Mouse (Mus musculus): ENCODE measurements around the gene Cgref1. TPM values are rescaled to one million over a fixed set of nuclear protein-coding genes. Genes with fewer than 3 reads are reported as not detected.

Cgref1 gene
- polyA plus RNA-seq, 1 experiment from 2014 or later, result 14.2 TPM

- 0% methylated on average over 56 of the region's 56 CpGs for WGBS
These were observed 14.6 kb upstream of the Cgref1 start, which contains the start of gene Preb for GRCm38 (mm10) chr5:30959966-30960501. Preb (minus strand) TSS chr5:30960361.

GRCm38 (mm10) chr5:30959198-30959854 is 13.9 kb upstream of the Cgref1 start:
- peaks cover 32% of the 10 kb centered on the region for H3K36me3 ChIP-seq
- H3K27ac ChIP-seq, result peak overlapping the region; percentile 86
- H3K4me1 ChIP-seq, result peaks cover 22% of the 10 kb centered on the region
- H3K4me2 ChIP-seq (replicated peaks), result peak overlapping the region; percentile 71
- no peaks in the 10 kb centered on the region; the same call in 1 of the 2 replicates for H3K27me3 ChIP-seq
- no peaks in the 10 kb centered on the region for H3K9me3 ChIP-seq (replicated peaks)
- no peak for ATAC-seq (ENCODE audit: low FRiP score)
- 40% methylated on average over 19 of the region's 19 CpGs for WGBS
- peak overlapping the region; percentile 89 for H3K9ac ChIP-seq
- peak overlapping the region; percentile 85 for H3K4me3 ChIP-seq

More at GRCm38 (mm10) chr5:30959966-30960501, 14.6 kb upstream of the Cgref1 start, which contains the start of gene Preb:
- Histone ChIP-seq H3K27me3 (no peaks in the 10 kb centered on the region; the same call in 1 of the 2 replicates), H3K9ac (peak within 1 kb of the TSS; percentile 89), H3K9me3 (replicated peaks) (no peaks in the 10 kb centered on the region), H3K36me3 (peaks cover 25% of the 10 kb centered on the region), H3K4me2 (replicated peaks) (peak within 1 kb of the TSS; percentile 71), H3K4me1 (peaks cover 22% of the 10 kb centered on the region), H3K27ac (peak within 1 kb of the TSS; percentile 86), H3K4me3 (peak within 1 kb of the TSS; percentile 85)
- peak; percentile 93 for ATAC-seq (ENCODE audit: low FRiP score)

- Histone ChIP-seq H3K4me3 (no peak overlapping the region), H3K36me3 (peaks cover 47% of the 10 kb centered on the region), H3K4me2 (replicated peaks) (no peak overlapping the region), H3K9me3 (replicated peaks) (no peaks in the 10 kb centered on the region), H3K27ac (no peak overlapping the region), H3K27me3 (no peaks in the 10 kb centered on the region; the same call in 1 of the 2 replicates), H3K4me1 (peaks cover 22% of the 10 kb centered on the region), H3K9ac (no peak overlapping the region)
- 95% methylated on average over 6 of the region's 6 CpGs for WGBS
- ATAC-seq (ENCODE audit: low FRiP score), result no peak
These were observed 12.5 kb upstream of the Cgref1 start for GRCm38 (mm10) chr5:30957891-30958290.

- Histone ChIP-seq H3K36me3 (peaks cover 55% of the 10 kb centered on the region), H3K27me3 (no peaks in the 10 kb centered on the region), H3K9me3 (replicated peaks) (no peaks in the 10 kb centered on the region), H3K4me1 (peaks cover 22% of the 10 kb centered on the region), H3K9ac (no peak overlapping the region), H3K27ac (no peak overlapping the region), H3K4me3 (no peak overlapping the region), H3K4me2 (replicated peaks) (no peak overlapping the region)
- WGBS, result 98% methylated on average over 6 of the region's 6 CpGs
- no peak for ATAC-seq (ENCODE audit: low FRiP score)
These were observed 10.4 kb upstream of the Cgref1 start for GRCm38 (mm10) chr5:30955751-30956150.

- H3K4me3 ChIP-seq, result no peak overlapping the region
- H3K27ac ChIP-seq, result no peak overlapping the region
- no peaks in the 10 kb centered on the region for H3K27me3 ChIP-seq
- peaks cover 30% of the 10 kb centered on the region for H3K4me1 ChIP-seq
- no peaks in the 10 kb centered on the region for H3K9me3 ChIP-seq (replicated peaks)
- no peak overlapping the region for H3K4me2 ChIP-seq (replicated peaks)
- ATAC-seq (ENCODE audit: low FRiP score), result no peak
- 95% methylated on average over 9 of the region's 9 CpGs for WGBS
- no peak overlapping the region for H3K9ac ChIP-seq
- H3K36me3 ChIP-seq, result peaks cover 55% of the 10 kb centered on the region
These were observed 9.2 kb upstream of the Cgref1 start for GRCm38 (mm10) chr5:30954556-30954955.

- Histone ChIP-seq H3K4me3 (no peak overlapping the region), H3K9me3 (replicated peaks) (no peaks in the 10 kb centered on the region), H3K27me3 (no peaks in the 10 kb centered on the region), H3K9ac (no peak overlapping the region), H3K36me3 (peaks cover 55% of the 10 kb centered on the region), H3K4me1 (peaks cover 31% of the 10 kb centered on the region), H3K4me2 (replicated peaks) (no peak overlapping the region), H3K27ac (no peak overlapping the region)
- WGBS, result 97% methylated on average over 6 of the region's 6 CpGs
- no peak for ATAC-seq (ENCODE audit: low FRiP score)
These were observed 8.7 kb upstream of the Cgref1 start for GRCm38 (mm10) chr5:30954065-30954464.

GRCm38 (mm10) chr5:30952551-30952950 is 7.2 kb upstream of the Cgref1 start:
- H3K9me3 ChIP-seq (replicated peaks), result no peaks in the 10 kb centered on the region
- H3K4me1 ChIP-seq, result peaks cover 17% of the 10 kb centered on the region
- no peak overlapping the region for H3K27ac ChIP-seq
- no peak overlapping the region for H3K4me2 ChIP-seq (replicated peaks)
- peaks cover 45% of the 10 kb centered on the region for H3K36me3 ChIP-seq
- 89% methylated on average over 5 of the region's 5 CpGs for WGBS
- no peak overlapping the region for H3K9ac ChIP-seq
- H3K4me3 ChIP-seq, result no peak overlapping the region
- no peak for ATAC-seq (ENCODE audit: low FRiP score)
- peaks cover 5% of the 10 kb centered on the region; the same call in 1 of the 2 replicates for H3K27me3 ChIP-seq

GRCm38 (mm10) chr5:30951706-30952105 is 6.3 kb upstream of the Cgref1 start:
- H3K27ac ChIP-seq, result no peak overlapping the region
- H3K9me3 ChIP-seq (replicated peaks), result no peaks in the 10 kb centered on the region
- H3K4me2 ChIP-seq (replicated peaks), result no peak overlapping the region
- no peak overlapping the region for H3K9ac ChIP-seq
- H3K36me3 ChIP-seq, result peaks cover 41% of the 10 kb centered on the region
- peaks cover 5% of the 10 kb centered on the region; the same call in 1 of the 2 replicates for H3K27me3 ChIP-seq
- ATAC-seq (ENCODE audit: low FRiP score), result no peak
- H3K4me3 ChIP-seq, result no peak overlapping the region
- peaks cover 13% of the 10 kb centered on the region for H3K4me1 ChIP-seq
- WGBS, result 90% methylated on average over 6 of the region's 6 CpGs

- peaks cover 39% of the 10 kb centered on the region for H3K36me3 ChIP-seq
- H3K4me3 ChIP-seq, result no peak overlapping the region
- H3K4me1 ChIP-seq, result peaks cover 13% of the 10 kb centered on the region
- WGBS, result 90% methylated on average over 2 of the region's 2 CpGs
- peaks cover 9% of the 10 kb centered on the region for H3K27me3 ChIP-seq
- H3K9ac ChIP-seq, result no peak overlapping the region
- no peak overlapping the region for H3K4me2 ChIP-seq (replicated peaks)
- no peak overlapping the region for H3K27ac ChIP-seq
- no peak for ATAC-seq (ENCODE audit: low FRiP score)
- H3K9me3 ChIP-seq (replicated peaks), result no peaks in the 10 kb centered on the region
These were observed 5.5 kb upstream of the Cgref1 start for GRCm38 (mm10) chr5:30950922-30951321.

- no peak; the same call in 1 of the 2 replicates for ATAC-seq (ENCODE audit: low FRiP score)
- peaks cover 34% of the 10 kb centered on the region for H3K36me3 ChIP-seq
- peaks cover 13% of the 10 kb centered on the region for H3K4me1 ChIP-seq
- peak overlapping the region; percentile 45 for H3K4me3 ChIP-seq
- H3K9ac ChIP-seq, result peak overlapping the region; percentile 67; the same call in 1 of the 2 replicates
- peak overlapping the region; percentile 69; the same call in 1 of the 2 replicates for H3K27ac ChIP-seq
- peak overlapping the region; percentile 87 for H3K4me2 ChIP-seq (replicated peaks)
- H3K9me3 ChIP-seq (replicated peaks), result no peaks in the 10 kb centered on the region
- WGBS, result 70% methylated on average over 4 of the region's 4 CpGs
- H3K27me3 ChIP-seq, result peaks cover 11% of the 10 kb centered on the region
These were observed 5.1 kb upstream of the Cgref1 start for GRCm38 (mm10) chr5:30950451-30950850.

- H3K27ac ChIP-seq, result peak overlapping the region; percentile 69
- H3K36me3 ChIP-seq, result peaks cover 28% of the 10 kb centered on the region
- H3K27me3 ChIP-seq, result peaks cover 15% of the 10 kb centered on the region
- ATAC-seq (ENCODE audit: low FRiP score), result peak; percentile 89
- peak overlapping the region; percentile 87 for H3K4me2 ChIP-seq (replicated peaks)
- peak overlapping the region; percentile 45 for H3K4me3 ChIP-seq
- H3K9ac ChIP-seq, result peak overlapping the region; percentile 67
- WGBS, result under 1% methylated on average over 31 of the region's 31 CpGs
- no peaks in the 10 kb centered on the region for H3K9me3 ChIP-seq (replicated peaks)
- H3K4me1 ChIP-seq, result peaks cover 19% of the 10 kb centered on the region
These were observed 4.4 kb upstream of the Cgref1 start for GRCm38 (mm10) chr5:30949654-30950326.

GRCm38 (mm10) chr5:30948620-30949019 is 3.2 kb upstream of the Cgref1 start:
- no peak for ATAC-seq (ENCODE audit: low FRiP score)
- H3K9me3 ChIP-seq (replicated peaks), result no peaks in the 10 kb centered on the region
- H3K36me3 ChIP-seq, result peaks cover 16% of the 10 kb centered on the region
- peaks cover 20% of the 10 kb centered on the region for H3K27me3 ChIP-seq
- 76% methylated on average over 5 of the region's 5 CpGs for WGBS
- no peak overlapping the region for H3K4me3 ChIP-seq
- no peak overlapping the region for H3K9ac ChIP-seq
- H3K4me1 ChIP-seq, result peaks cover 19% of the 10 kb centered on the region
- H3K27ac ChIP-seq, result no peak overlapping the region
- no peak overlapping the region for H3K4me2 ChIP-seq (replicated peaks)

Measured in hindbrain, embryonic 12.5 days (tissue).